Mouse (Mus musculus): ENCODE measurements around the gene Fam83e. TPM values are rescaled to one million over a fixed set of nuclear protein-coding genes. Genes with fewer than 3 reads are reported as not detected.

Gene Fam83e
- polyA plus RNA-seq (2012; rRNA removed), result 64.5 and 102 TPM in 2 replicates

DNA sequence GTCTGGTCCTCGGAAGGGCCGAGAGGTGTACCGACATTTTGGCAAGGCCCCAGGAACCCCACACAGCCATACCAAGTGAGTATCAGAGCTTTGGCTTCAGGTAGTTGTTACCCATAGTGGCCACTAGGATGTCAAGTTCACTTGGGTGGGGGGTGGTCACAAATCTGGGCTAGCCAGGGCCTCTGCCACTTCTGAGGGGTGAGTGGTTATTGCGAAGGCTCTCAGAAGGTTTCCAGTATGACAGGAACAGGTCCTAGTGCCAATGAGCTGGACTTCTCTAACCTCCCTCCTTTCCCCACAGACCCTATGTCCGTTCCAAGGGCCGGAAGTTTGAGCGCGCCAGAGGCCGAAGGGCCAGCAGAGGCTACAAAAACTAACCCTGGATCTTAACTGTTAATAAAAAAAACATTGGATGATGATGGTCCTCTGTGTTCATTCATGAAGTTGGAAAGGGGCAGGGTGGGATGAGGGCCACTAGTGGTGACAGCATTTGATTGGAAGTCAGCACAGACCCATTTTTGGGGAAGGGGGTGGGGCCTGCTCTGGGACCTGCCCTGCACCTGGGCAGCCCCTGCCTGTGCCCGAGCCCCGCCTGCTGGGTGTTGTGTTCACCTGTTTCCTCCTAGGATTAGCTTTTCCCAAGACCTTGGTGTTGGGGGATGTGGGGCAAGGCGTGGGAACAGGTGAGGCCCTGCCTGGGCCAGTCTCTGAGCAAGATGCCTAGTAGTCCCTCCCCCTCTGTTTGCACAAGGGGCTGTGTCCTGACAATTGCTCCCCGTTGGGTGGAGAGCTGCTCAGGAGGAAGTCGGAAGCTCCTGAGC is at the start of gene Fam83e:
Gene Fam83e (plus strand): TSS at position 800 of the 821 bp plus-strand sequence.
- TF ChIP-seq POLR2A (IDR thresholded peaks at IDR 0.05; ENCODE audit: low read depth, low read length), result 0 out of 2 replicates have a peak, but pooled peaks have one; percentile 83
- TF ChIP-seq CTCF (IDR thresholded peaks at IDR 0.05; ENCODE audit: extremely low read depth, insufficient read length, insufficient replicate concordance, low read depth, low read length), result peak; percentile 40; the same call in 1 of the 2 replicates
- H3K36me3 ChIP-seq (ENCODE audit: control insufficient read depth, insufficient read depth, low read length), result peaks cover 35% of the 10 kb centered on the region
- peak within 1 kb of the TSS; percentile 80 for H3K4me3 ChIP-seq (ENCODE audit: low read depth, low read length)
- no peaks in the 10 kb centered on the region for H3K27me3 ChIP-seq (ENCODE audit: control insufficient read depth, insufficient read depth, low read length)
- H3K4me1 ChIP-seq (ENCODE audit: control insufficient read depth, insufficient read depth, insufficient read length, low read length), result peaks cover 22% of the 10 kb centered on the region
- H3K27ac ChIP-seq (ENCODE audit: insufficient read depth, low read depth, low read length), result peak within 1 kb of the TSS; percentile 79
- 30% methylated on average over 14 of the region's 14 CpGs for WGBS

DNA sequence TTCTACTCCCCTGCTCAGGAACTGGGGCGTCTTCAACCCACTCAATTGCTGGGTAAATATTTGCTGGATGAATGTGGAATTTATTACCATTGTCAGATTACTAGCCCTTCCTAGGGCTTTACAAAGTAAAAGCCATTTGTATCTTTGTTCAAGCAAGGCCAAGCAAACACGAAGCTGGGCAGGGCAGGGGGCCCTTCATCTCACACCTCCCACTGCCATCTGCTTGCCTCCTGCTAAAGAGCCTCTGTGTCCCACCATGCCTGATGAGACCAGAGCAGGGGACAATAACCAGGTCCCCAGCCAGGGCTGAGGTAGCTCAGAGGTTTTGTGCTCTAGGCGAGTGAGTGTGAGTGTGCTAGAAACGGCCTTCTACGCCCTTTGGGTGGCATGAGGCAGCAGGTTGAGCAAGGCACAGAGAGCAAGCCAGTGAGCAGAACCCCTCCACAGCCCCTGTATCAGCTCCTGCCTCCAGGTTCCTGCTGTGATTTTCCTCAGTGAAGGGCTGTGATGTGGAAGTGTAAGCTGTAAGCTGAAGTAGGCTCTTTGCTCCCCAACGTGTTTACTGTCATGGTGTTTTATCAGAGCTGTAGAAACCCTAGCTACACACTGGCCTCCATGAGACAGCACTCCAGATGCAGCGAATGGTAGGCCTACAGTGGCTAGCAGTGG is 43.3 kb upstream of the Fam83e start:
- H3K27me3 ChIP-seq (ENCODE audit: control insufficient read depth, insufficient read depth, low read length), result peaks cover 37% of the 10 kb centered on the region
- 41% methylated on average over 7 of the region's 7 CpGs for WGBS
- H3K27ac ChIP-seq (ENCODE audit: insufficient read depth, low read depth, low read length), result no peak overlapping the region
- H3K4me3 ChIP-seq (ENCODE audit: low read depth, low read length), result no peak overlapping the region
- peaks cover 9% of the 10 kb centered on the region for H3K4me1 ChIP-seq (ENCODE audit: control insufficient read depth, insufficient read depth, insufficient read length, low read length)
- H3K36me3 ChIP-seq (ENCODE audit: control insufficient read depth, insufficient read depth, low read length), result no peaks in the 10 kb centered on the region
- TF ChIP-seq CTCF (IDR thresholded peaks at IDR 0.05; ENCODE audit: extremely low read depth, insufficient read length, insufficient replicate concordance, low read depth, low read length), result no peak
- TF ChIP-seq POLR2A (IDR thresholded peaks at IDR 0.05; ENCODE audit: low read depth, low read length), result no peak

DNA sequence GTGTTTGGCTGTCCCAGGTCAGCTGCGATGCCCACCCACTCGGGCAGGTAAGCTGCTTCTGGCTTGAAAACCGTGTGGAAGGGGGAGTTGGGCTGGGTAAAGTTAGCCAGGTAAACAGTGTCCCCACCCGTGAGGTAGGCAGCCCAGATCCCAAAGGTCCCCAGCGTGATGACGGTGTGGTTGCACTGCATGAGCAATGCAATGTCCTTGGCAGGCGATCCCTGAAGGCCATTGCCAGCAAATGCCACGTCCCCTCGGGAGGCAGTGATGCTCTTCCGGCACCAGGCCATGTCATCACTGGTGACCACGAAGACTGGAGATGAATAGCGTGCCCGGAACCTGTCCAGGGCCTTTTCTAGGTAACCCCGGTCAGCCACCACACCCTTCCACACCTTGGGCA is 42.5 kb upstream of the Fam83e start:
- no peak overlapping the region for H3K27ac ChIP-seq (ENCODE audit: insufficient read depth, low read depth, low read length)

DNA sequence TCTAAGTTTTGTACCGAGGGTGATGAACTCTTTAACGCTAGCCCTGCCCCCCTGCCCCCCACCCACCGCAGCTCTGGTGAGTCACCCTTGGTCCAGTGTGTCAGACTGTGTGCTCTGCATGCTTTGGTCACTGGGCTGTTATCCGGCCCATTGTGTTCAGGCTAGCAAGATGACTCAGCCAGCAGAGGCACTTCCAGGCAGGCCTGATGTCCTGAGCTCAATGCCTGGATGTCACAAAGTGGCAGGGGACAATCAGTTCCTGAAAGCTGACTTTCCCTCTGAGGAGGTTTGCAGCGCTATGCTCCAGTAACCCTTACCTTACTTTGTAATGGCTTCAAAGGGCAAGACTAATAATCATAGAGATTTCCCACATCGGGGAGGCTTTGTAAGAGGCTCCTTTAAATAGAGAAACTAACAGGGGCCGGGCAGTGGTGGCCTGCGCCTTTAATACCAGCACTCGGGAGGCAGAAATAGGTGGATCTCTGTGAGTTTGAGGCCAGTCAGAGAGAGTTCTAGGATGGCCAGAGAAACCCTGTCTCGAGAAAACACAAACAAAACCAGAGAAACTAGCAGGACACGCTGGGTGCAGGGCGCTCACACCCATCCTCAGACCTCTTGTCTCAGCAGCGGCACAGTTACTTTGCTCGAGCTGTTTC is 40.9 kb upstream of the Fam83e start:
- peak overlapping the region; percentile 29; the same call in 1 of the 2 replicates for H3K27ac ChIP-seq (ENCODE audit: insufficient read depth, low read depth, low read length)
- H3K27me3 ChIP-seq (ENCODE audit: control insufficient read depth, insufficient read depth, low read length), result peaks cover 28% of the 10 kb centered on the region
- H3K36me3 ChIP-seq (ENCODE audit: control insufficient read depth, insufficient read depth, low read length), result no peaks in the 10 kb centered on the region
- H3K4me3 ChIP-seq (ENCODE audit: low read depth, low read length), result no peak overlapping the region
- TF ChIP-seq CTCF (IDR thresholded peaks at IDR 0.05; ENCODE audit: extremely low read depth, insufficient read length, insufficient replicate concordance, low read depth, low read length), result no peak
- no peak for TF ChIP-seq POLR2A (IDR thresholded peaks at IDR 0.05; ENCODE audit: low read depth, low read length)
- WGBS, result 65% methylated on average over 14 of the region's 14 CpGs
- H3K4me1 ChIP-seq (ENCODE audit: control insufficient read depth, insufficient read depth, insufficient read length, low read length), result peaks cover 9% of the 10 kb centered on the region

More for the DNA sequence above, 42.5 kb upstream of the Fam83e start:
- Histone ChIP-seq H3K36me3 (ENCODE audit: control insufficient read depth, insufficient read depth, low read length) (no peaks in the 10 kb centered on the region), H3K4me3 (ENCODE audit: low read depth, low read length) (no peak overlapping the region), H3K27me3 (ENCODE audit: control insufficient read depth, insufficient read depth, low read length) (peaks cover 30% of the 10 kb centered on the region), H3K4me1 (ENCODE audit: control insufficient read depth, insufficient read depth, insufficient read length, low read length) (peaks cover 9% of the 10 kb centered on the region)
- 91% methylated on average over 14 of the region's 14 CpGs for WGBS
- TF ChIP-seq CTCF (IDR thresholded peaks at IDR 0.05; ENCODE audit: extremely low read depth, insufficient read length, insufficient replicate concordance, low read depth, low read length) (no peak), POLR2A (IDR thresholded peaks at IDR 0.05; ENCODE audit: low read depth, low read length) (no peak)

DNA sequence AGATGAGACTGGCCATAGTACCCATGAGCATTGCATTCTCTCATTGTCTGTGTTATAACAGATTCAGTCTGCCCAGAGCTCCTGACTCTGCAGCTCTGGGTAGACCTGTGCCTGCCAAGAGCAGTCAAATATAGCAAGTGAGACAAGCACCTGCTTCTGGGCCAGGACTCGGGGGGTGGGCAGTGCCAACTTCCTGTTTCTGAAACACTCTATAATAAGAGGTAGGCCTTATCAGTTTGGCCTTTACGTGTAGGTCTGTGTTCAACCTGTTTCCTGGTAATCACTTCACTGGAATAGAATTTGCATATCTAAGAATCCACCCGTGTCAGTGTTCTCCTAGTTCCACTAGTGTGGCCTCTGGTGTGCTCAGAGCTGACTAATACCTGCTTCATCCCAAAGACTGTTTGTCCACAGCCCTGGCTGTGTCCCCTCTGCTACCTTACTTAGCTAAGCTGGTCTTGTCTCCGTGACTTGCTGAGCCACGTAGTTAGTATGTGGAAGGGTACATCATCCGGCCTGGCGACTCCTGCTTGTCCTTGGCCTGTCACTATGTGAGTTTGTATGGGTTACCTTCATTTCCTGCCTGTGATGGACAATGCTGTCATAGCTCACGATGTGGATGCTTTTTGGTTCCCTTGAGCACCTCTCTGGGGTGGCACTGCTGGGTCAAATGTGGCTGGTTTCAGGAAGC is 39.8 kb upstream of the Fam83e start:
- H3K4me1 ChIP-seq (ENCODE audit: control insufficient read depth, insufficient read depth, insufficient read length, low read length), result peaks cover 9% of the 10 kb centered on the region

More for the DNA sequence above, 39.8 kb upstream of the Fam83e start:
- Histone ChIP-seq H3K4me3 (ENCODE audit: low read depth, low read length) (no peak overlapping the region), H3K36me3 (ENCODE audit: control insufficient read depth, insufficient read depth, low read length) (no peaks in the 10 kb centered on the region), H3K27me3 (ENCODE audit: control insufficient read depth, insufficient read depth, low read length) (peaks cover 21% of the 10 kb centered on the region), H3K27ac (ENCODE audit: insufficient read depth, low read depth, low read length) (peak overlapping the region; percentile 71)
- TF ChIP-seq POLR2A (IDR thresholded peaks at IDR 0.05; ENCODE audit: low read depth, low read length) (no peak), CTCF (IDR thresholded peaks at IDR 0.05; ENCODE audit: extremely low read depth, insufficient read length, insufficient replicate concordance, low read depth, low read length) (no peak)
- WGBS, result 44% methylated on average over 8 of the region's 8 CpGs

Data from small intestine, adult 2 months (tissue).